Mouse (Mus musculus) cerebellum, adult (tissue): ENCODE results near the gene Ube2c.
"Not testable (repeated sequence)": the region's sequence is repeated elsewhere in the genome, so short reads cannot be mapped to it uniquely, and the experiment has no call there.

ENCODE experiments used
- ATAC-seq: cut with Nextera tagmentation; 2 replicates; pipeline ENCODE4 v1.9.2; 2017; ENCODE audit warnings: mild to moderate bottlenecking, moderate library complexity, mixed read lengths; ENCODE audit not compliant: insufficient number of reproducible peaks, low FRiP score, low TSS enrichment

Ube2c gene

GRCm38 (mm10) chr2:164786388-164786885 is 16.7 kb downstream of the Ube2c start:
- no peak for ATAC-seq

GRCm38 (mm10) chr2:164787032-164787431 is 17.3 kb downstream of the Ube2c start:
- no peak for ATAC-seq

GRCm38 (mm10) chr2:164787779-164788178 is 18.1 kb downstream of the Ube2c start:
- no peak for ATAC-seq

DNA sequence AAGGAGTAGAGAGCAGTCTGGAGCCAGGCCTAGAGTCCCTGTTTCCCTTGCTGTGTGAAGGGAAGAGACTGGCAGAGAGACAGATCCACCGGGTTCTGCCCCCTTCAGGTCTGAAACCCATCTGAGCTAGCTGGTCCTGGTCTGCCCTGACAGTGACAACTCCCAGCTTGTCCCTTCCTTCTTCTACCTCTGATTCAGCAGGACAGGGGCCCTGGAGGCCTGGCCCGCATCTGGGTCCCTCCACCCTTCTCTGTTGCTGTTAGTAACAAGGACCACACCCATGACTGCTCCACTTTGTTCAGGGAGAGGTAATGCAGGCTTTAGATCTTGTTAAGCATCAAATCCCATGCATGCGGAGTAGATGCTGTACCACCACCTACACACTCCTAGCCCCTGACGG is 18.7 kb downstream of the Ube2c start:
- ATAC-seq: no peak

DNA sequence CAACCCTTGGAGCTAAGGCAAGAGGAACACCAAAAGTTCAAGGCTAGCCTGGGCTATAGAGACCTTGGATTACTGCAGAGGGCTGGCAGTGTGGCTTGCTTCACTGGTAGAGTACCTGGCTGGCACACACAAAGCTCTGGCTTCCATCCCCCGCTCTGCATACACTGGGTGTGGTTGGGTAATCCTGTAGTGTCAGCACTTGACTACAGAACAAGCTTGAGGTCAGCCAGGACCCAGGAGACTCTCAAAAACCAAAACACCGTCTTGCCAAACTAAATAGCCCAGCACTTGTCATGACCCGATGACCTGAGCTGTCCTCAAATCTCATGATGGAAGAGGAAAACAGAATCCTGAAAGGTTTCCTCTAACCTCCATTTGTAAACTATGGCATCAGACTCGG is 20.8 kb downstream of the Ube2c start:
- ATAC-seq: no peak

DNA sequence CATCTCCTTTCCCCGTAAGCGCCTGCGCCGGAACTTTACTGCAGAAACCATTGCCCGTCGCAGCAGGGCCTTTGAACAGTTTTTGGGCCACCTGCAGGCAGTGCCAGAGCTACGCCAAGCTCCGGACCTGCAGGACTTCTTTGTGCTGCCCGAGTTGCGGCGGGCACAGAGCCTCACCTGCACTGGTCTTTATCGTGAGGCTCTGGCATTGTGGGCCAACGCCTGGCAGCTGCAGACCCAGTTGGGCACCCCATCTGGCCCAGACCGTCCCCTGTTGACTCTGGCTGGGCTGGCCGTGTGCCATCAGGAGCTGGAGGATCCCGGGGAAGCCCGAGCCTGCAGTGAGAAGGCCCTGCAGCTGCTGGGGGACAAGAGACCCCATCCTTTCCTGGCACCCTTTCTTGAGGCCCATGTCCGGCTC is 22.2 kb downstream of the Ube2c start:
- ATAC-seq: no peak

GRCm38 (mm10) chr2:164792400-164793190 is 22.9 kb downstream of the Ube2c start:
- no peak for ATAC-seq

DNA sequence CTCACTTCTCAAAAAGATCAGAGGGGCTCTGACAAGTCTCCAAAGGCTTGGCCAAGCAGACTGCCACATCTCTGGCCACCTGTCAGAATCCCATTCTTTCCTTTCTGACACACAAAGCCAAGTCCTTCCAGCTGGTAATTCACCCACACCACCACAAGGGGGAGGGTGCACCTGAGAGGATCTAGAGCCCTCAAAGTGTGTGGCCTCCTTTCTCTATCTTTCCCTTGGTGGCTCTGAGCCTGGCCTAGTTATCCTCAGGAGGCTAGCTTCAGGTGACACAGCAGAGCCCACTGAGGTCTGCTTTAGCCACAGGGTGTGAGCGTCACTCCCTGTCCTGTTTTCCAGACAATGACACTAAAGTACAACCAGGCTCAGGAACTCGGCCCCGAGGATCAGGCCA is 23.5 kb downstream of the Ube2c start:
- ATAC-seq: peak; percentile 57

- ATAC-seq: no peak
Measured at GRCm38 (mm10) chr2:164793772-164794171, 24.1 kb downstream of the Ube2c start.

GRCm38 (mm10) chr2:164794293-164794692 is 24.6 kb downstream of the Ube2c start:
- no peak for ATAC-seq

GRCm38 (mm10) chr2:164795868-164796267 is 26.2 kb downstream of the Ube2c start:
- no peak for ATAC-seq

GRCm38 (mm10) chr2:164798554-164798953 is 28.9 kb downstream of the Ube2c start:
- not testable (repeated sequence) for ATAC-seq

- ATAC-seq: no peak
Measured at GRCm38 (mm10) chr2:164800252-164801004, 30.7 kb downstream of the Ube2c start.

GRCm38 (mm10) chr2:164803201-164803920 is 33.7 kb downstream of the Ube2c start:
- no peak for ATAC-seq

GRCm38 (mm10) chr2:164803921-164804313 is 34.2 kb downstream of the Ube2c start:
- no peak for ATAC-seq

DNA sequence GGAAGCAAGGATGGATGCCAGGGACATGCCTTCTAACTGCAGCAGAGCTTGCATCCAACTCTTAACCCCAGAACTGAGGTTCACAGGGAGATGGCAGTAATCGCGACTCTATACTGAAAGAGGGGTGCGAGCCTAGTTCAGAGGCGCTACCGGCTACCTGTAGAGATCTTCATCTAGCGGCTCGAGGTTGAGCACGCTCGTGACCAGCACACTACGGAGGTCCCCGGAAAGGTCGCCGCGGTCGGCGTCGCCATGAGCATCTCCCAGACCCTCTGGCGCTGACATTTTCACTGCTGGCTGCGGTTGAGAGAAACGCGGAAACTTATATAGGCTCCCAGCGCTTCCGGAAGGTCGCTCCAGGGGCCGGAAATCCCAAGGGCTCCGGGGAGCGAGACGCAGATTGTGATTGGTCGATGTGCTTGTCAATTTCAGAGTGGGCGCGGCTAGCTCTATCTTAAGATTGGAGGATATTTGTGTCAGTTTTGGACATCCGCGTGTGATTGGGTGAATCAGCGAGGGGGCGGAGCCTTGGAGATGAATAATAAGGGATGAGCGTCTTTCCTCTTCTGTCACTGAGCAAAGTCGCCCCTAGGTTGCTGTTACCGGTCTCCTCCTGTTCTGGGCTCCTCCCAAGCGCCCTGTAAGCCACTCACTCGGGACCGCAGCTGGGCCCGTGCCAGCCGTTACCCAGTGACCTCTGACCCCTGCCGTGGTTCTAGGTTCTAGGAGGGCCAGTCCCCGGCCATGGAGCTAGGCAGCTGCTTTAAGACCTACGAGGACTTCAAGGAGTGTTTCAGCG is 35.0 kb downstream of the Ube2c start, which contains the start of the genes Acot8 and Zswim3:
TSS of gene Acot8 (minus strand) at position 350 of the 799 bp plus-strand sequence.
TSS of gene Zswim3 (plus strand) at position 566 of the 799 bp plus-strand sequence.
- peak; percentile 99 for ATAC-seq

- ATAC-seq: peak; percentile 34; the same call in 1 of the 2 replicates
Measured at GRCm38 (mm10) chr2:164805332-164805718, 35.6 kb downstream of the Ube2c start.

DNA sequence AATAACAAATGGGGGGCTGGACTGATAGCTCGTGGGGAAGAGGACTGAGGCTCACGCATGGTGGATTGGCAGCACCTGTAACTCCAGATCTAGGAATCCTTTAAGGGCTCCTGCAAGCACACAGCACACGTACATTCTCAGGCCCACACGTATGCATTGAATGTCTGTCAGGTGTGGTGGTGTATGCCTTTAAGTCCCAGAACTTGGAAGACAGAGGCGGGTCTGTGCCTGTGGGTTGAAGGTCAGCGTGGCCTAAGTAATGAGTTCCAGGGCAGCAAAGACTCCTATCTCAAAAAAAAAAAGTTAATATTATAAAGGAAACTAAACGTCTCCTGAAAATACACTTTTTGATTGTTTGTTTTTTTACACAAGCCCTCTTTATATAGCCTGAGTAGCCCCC is 36.9 kb downstream of the Ube2c start:
- no peak for ATAC-seq

DNA sequence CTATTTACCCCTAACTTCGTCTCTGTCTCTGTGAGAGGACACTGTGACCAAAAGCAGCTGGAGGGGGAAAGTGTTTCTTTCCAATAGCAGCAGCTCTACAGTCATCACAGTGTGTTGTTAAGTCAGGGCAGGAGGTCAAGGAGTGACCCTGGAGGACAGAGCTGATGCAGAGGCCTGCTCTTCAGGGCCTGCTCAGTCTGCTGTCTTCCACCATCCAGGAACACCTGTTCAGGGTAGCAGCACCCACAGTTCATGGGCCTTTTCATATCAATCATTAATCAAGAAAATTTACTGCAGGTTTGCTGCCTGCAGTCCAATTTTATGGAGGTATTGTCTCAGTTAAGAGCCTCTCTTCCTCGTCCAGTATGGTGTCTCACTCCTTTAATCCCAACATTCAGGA is 43.9 kb downstream of the Ube2c start:
- no peak for ATAC-seq

GRCm38 (mm10) chr2:164815348-164815747 is 45.6 kb downstream of the Ube2c start:
- no peak for ATAC-seq
